Mouse (Mus musculus) midbrain, embryonic 16.5 days (tissue): ENCODE measurements around the gene Dgcr2. TPM values are rescaled to one million over a fixed set of nuclear protein-coding genes. Genes with fewer than 3 reads are reported as not detected.
A peak's percentile ranks its signal among the peaks of the same experiment; 100 is the strongest.

ENCODE experiments used
- ATAC-seq: fragments of 200-750 bp; cut with Nextera tagmentation; 2 replicates; pipeline ENCODE4 v1.8.0; 2017; ENCODE audit warnings: moderate TSS enrichment
- H3K27ac ChIP-seq: fragments of 300-500 bp; sonication (generic); 2 replicates; pipeline ENCODE4 v1.5.1; 2014; ENCODE audit warnings: mild to moderate bottlenecking, low read length, mixed read lengths
- H3K27me3 ChIP-seq: fragments of 300-500 bp; sonication (generic); 2 replicates; pipeline ENCODE4 v1.6.1; 2014; ENCODE audit warnings: low read depth, low read length, mixed read lengths; ENCODE audit not compliant: control insufficient read depth, insufficient read depth
- H3K36me3 ChIP-seq: fragments of 300-500 bp; sonication (generic); 2 replicates; pipeline ENCODE4 v1.6.1; 2014; ENCODE audit warnings: mild to moderate bottlenecking, low read length, moderate library complexity, mixed read lengths; ENCODE audit not compliant: control insufficient read depth, insufficient read depth
- H3K4me1 ChIP-seq: fragments of 300-500 bp; sonication (generic); 2 replicates; pipeline ENCODE4 v1.6.1; 2014; ENCODE audit warnings: mild to moderate bottlenecking, low read length, mixed read lengths; ENCODE audit not compliant: control insufficient read depth, insufficient read depth
- H3K4me2 ChIP-seq: fragments of 300-500 bp; sonication (generic); 2 replicates; pipeline ENCODE4 v1.6.1; 2014; ENCODE audit warnings: mild to moderate bottlenecking, low read length, mixed read lengths
- H3K4me3 ChIP-seq: fragments of 300-500 bp; sonication (generic); 2 replicates; pipeline ENCODE4 v1.5.1; 2014; ENCODE audit warnings: low read depth, mild to moderate bottlenecking, low read length, moderate library complexity, mixed read lengths
- H3K9ac ChIP-seq: fragments of 300-500 bp; sonication (generic); 2 replicates; pipeline ENCODE4 v1.6.1; 2014; ENCODE audit warnings: low read depth, low read length, mixed read lengths
- H3K9me3 ChIP-seq: fragments of 300-500 bp; sonication (generic); replicated peaks from 2 replicates; pipeline ENCODE4 v1.6.1; 2014; ENCODE audit warnings: mild to moderate bottlenecking, low read length, mixed read lengths; ENCODE audit not compliant: control insufficient read depth, poor library complexity, severe bottlenecking
- WGBS: fragments of 180-500 bp; shearing (Covaris S2); extraction: QIAGEN DNeasy Blood & Tissue Kit; methylation state at CpG from one replicate; pipeline ENCODE4 v1.1.7; 2014; 5-methylcytosine and 5-hydroxymethylcytosine counted together
- polyA plus RNA-seq: library from polyadenylated mRNA; unstranded; fragments of >200 nt; fragmentation: Nextera tagmentation; extraction: Ambion mirVana; gene quantifications from 2 replicates; pipeline ENCODE4 v1.2.1, GENCODE M21; 2015

The Dgcr2 gene
- polyA plus RNA-seq, 1 experiment from 2014 or later = 108 TPM

- peaks cover 55% of the 10 kb centered on the region for H3K27me3 ChIP-seq
- 3% methylated on average over 57 of the region's 81 CpGs for WGBS
- H3K4me2 ChIP-seq = peak within 1 kb of the TSS; percentile 84
- peaks cover 5% of the 10 kb centered on the region for H3K36me3 ChIP-seq
- H3K27ac ChIP-seq = no peak within 1 kb of the TSS
- peaks cover 12% of the 10 kb centered on the region for H3K4me1 ChIP-seq
- peak within 1 kb of the TSS; percentile 52 for H3K4me3 ChIP-seq
- H3K9me3 ChIP-seq = no peaks in the 10 kb centered on the region
- H3K9ac ChIP-seq = peak within 1 kb of the TSS; percentile 69
- ATAC-seq = 0 out of 2 replicates have a peak, but pooled peaks have one; percentile 11
Observed at GRCm38 (mm10) chr16:17796971-17797811, 101.2 kb downstream of the Dgcr2 start, which contains the start of gene Scarf2. Gene Scarf2, plus strand, starts transcription at chr16:17797282.

- no peaks in the 10 kb centered on the region for H3K9me3 ChIP-seq
- H3K4me2 ChIP-seq = peak overlapping the region; percentile 84
- peaks cover 10% of the 10 kb centered on the region for H3K36me3 ChIP-seq
- H3K9ac ChIP-seq = 0 out of 2 replicates have a peak overlapping the region, but pooled peaks have one; percentile 69
- peaks cover 12% of the 10 kb centered on the region for H3K4me1 ChIP-seq
- H3K27ac ChIP-seq = no peak overlapping the region
- H3K27me3 ChIP-seq = peaks cover 48% of the 10 kb centered on the region
- ATAC-seq = no peak
- peak overlapping the region; percentile 52 for H3K4me3 ChIP-seq
Observed at GRCm38 (mm10) chr16:17796519-17796918, 101.8 kb downstream of the Dgcr2 start.

GRCm38 (mm10) chr16:17795643-17796042 lies 102.7 kb downstream of the Dgcr2 start:
- Histone ChIP-seq H3K4me3 (no peak overlapping the region), H3K27ac (no peak overlapping the region), H3K4me1 (peaks cover 12% of the 10 kb centered on the region), H3K4me2 (no peak overlapping the region), H3K27me3 (peaks cover 42% of the 10 kb centered on the region), H3K36me3 (peaks cover 10% of the 10 kb centered on the region), H3K9ac (no peak overlapping the region), H3K9me3 (no peaks in the 10 kb centered on the region)
- 55% methylated on average over 5 of the region's 5 CpGs for WGBS
- no peak for ATAC-seq

DNA sequence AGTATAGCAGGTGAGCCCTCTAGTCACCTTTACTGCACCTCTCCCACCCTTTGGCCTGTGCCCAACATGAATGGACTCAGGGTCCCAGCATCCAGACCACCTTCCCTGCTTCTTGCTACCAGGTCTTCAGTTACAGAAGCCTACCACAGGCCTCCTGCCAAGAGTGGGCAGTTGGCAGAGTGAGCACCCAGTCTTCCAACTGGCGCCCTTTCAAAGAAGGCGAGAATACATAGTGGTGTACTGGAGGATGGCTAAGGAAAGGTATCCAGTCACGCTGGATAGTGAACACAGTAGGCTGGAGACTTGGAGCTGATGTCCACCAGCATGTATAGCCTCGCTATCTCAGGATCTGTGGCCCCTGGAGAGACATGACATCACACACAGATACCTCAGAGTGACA lies 104.3 kb downstream of the Dgcr2 start:
- ATAC-seq = no peak
- Histone ChIP-seq H3K9me3 (no peaks in the 10 kb centered on the region), H3K4me2 (no peak overlapping the region), H3K4me1 (peaks cover 12% of the 10 kb centered on the region), H3K36me3 (peaks cover 20% of the 10 kb centered on the region), H3K9ac (no peak overlapping the region), H3K4me3 (no peak overlapping the region), H3K27ac (no peak overlapping the region), H3K27me3 (peaks cover 30% of the 10 kb centered on the region)
- WGBS = 92% methylated on average over 4 of the region's 4 CpGs

- no peak overlapping the region for H3K4me2 ChIP-seq
- no peak overlapping the region for H3K9ac ChIP-seq
- peaks cover 8% of the 10 kb centered on the region for H3K4me1 ChIP-seq
- H3K27me3 ChIP-seq = peaks cover 17% of the 10 kb centered on the region
- 71% methylated on average over 3 of the region's 3 CpGs for WGBS
- no peak overlapping the region for H3K27ac ChIP-seq
- ATAC-seq = no peak
- peaks cover 29% of the 10 kb centered on the region for H3K36me3 ChIP-seq
- no peaks in the 10 kb centered on the region for H3K9me3 ChIP-seq
- H3K4me3 ChIP-seq = no peak overlapping the region
Observed at GRCm38 (mm10) chr16:17792728-17793127, 105.6 kb downstream of the Dgcr2 start.

Other genes with a start within 250 kb of the Dgcr2 start
- 47.5 and 47.9 TPM in 2 replicates for gene Med15, start 165.7 kb downstream of the Dgcr2 start, polyA plus RNA-seq
- gene Klhl22, start 138.9 kb downstream of the Dgcr2 start, polyA plus RNA-seq = 86.0 and 89.4 TPM in 2 replicates
- gene Scarf2, start 101.3 kb downstream of the Dgcr2 start, polyA plus RNA-seq = 0.88 and 1.2 TPM in 2 replicates
- 3.8 and 4.2 TPM in 2 replicates for gene B830017H08Rik, start 65.4 kb downstream of the Dgcr2 start, polyA plus RNA-seq
- gene Car15, start 60.2 kb downstream of the Dgcr2 start, polyA plus RNA-seq = 3.3 and 4.4 TPM in 2 replicates
- gene Gm20518, start 6.9 kb downstream of the Dgcr2 start, polyA plus RNA-seq = 0.48 and 0.49 TPM in 2 replicates
- gene Tssk1, start 4.3 kb downstream of the Dgcr2 start, polyA plus RNA-seq = 0.09 TPM in 1 of 2 replicates, not detected in the other
- not detected in 2 replicates for gene Tssk2, start 75 bp upstream of the Dgcr2 start, polyA plus RNA-seq
- gene Ess2, start 12.8 kb upstream of the Dgcr2 start, polyA plus RNA-seq = 47.6 and 48.6 TPM in 2 replicates
- 0.46 and 1.4 TPM in 2 replicates for gene Gsc2, start 16.5 kb upstream of the Dgcr2 start, polyA plus RNA-seq
- gene Slc25a1, start 29.7 kb upstream of the Dgcr2 start, polyA plus RNA-seq = 163 and 179 TPM in 2 replicates
- gene Vpreb2, start 81.9 kb upstream of the Dgcr2 start, polyA plus RNA-seq = not detected in 2 replicates
- 155 and 157 TPM in 2 replicates for gene Dgcr6, start 154.3 kb upstream of the Dgcr2 start, polyA plus RNA-seq
- gene Prodh, start 191.6 kb upstream of the Dgcr2 start, polyA plus RNA-seq = 3.6 and 4.1 TPM in 2 replicates
- 26.6 and 29.7 TPM in 2 replicates for gene Rtn4r, start 229.1 kb upstream of the Dgcr2 start, polyA plus RNA-seq